Mouse (Mus musculus) left cerebral cortex, adult 9 months (tissue): Measurements from ENCODE around the gene Sh2d6.
"Not testable (repeated sequence)": the region's sequence is repeated elsewhere in the genome, so short reads cannot be mapped to it uniquely, and the experiment has no call there.

Source experiments
- DNase-seq, 2 experiments: peaks; one replicate each; pipeline ENCODE4 v3.0.0; 2022; ENCODE audit warnings: low spot score in 2 of 2

The Sh2d6 gene

DNA sequence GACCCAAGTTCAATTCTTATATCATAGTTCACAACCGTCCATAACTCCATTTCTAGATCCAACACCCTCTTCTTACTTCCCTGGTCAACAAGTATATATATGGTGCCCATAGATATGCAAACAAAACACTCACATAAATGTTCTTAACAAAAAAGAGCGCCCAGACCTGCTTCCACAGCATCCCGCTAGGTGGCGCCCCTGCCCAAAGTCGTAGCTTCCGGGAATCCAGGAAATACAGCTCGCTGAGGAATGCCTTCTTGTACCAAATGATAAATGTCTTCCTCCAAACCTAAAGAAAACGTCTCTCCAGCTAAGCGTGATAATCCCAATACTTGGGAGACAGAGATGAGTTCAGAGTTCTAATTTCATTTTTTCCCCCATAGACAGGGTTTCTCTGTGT is 13.7 kb upstream of the Sh2d6 start:
- DNase-seq, result peak in 1 of 2 experiments; percentile 85

DNA sequence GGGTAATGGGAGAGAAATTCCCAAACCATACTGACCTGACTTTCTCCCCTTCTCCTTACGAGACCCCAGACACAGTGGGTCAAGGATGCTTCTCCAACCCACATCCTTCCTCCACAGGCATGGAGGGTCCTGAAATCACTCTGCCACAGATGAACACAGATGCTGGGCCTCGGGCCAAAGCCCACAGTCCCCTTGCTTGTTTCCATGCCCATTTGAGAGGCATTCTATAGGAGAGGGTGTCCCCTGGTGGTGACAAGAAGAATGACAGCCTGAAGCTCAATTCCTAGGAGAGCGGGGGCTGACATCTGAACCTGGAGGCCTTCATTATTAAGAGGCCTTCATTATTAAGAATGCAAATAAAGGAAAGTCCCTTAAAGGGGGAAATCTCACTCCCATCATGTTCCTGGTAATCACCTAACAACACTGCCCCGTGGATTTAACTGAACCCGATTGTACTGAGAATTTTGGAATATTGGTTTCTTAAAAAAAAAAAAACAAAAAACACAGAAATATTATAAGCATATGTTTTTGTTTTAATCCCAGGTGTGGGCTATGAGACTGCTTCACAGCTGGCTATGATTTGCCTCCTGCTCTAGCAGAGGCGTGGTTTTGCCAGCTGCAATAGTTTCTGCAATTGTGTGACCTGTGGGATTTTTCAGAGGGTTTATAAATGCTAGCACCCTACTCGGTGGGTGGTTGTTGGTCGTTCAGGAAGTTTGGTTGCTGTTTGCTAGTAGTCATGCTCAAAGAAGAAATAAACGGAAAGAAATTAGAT is 12.7 kb upstream of the Sh2d6 start:
- DNase-seq, result peak in 1 of 2 experiments; percentile 65

DNA sequence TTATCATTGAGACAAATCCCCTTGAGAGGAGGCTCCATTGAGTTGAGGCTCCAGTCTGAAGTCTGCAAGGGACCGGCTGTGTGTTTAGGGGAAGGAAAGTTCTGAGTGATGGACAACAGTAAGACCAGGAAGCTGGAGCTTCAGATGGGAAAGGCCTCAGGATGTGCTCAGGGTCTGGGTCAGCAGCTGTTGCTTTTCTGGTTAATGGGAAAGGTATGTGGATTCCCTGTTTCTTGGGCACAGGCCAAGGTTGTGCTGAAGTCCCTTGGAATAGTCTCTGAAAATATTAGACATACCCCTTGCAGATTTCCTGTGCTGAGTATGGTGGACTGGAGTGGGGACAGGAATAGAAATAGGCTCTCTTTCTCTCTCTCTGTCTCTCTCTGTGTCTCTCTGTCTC is 12.0 kb upstream of the Sh2d6 start:
- DNase-seq, result not testable (repeated sequence)

DNA sequence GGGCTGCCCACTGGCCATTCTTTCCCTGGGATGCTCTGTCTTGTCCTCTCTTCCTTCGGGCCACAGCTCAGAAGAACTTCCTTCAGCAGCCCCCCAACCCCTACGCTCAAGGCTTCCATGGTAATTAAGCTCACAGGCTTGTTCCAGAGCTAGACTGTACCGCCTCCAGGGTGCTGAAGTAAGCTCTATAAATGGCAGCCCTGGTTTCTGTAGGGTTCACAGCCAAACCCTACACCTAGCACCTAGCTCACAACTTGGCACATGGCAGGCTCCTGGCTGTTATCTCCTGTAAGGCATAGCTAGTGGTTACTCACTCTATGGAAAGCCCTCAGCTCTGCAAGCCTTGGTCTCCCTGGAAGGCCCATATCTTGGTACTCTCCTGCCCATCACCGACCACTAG is 11.1 kb upstream of the Sh2d6 start:
- peak in 1 of 2 experiments; percentile 49 for DNase-seq

DNA sequence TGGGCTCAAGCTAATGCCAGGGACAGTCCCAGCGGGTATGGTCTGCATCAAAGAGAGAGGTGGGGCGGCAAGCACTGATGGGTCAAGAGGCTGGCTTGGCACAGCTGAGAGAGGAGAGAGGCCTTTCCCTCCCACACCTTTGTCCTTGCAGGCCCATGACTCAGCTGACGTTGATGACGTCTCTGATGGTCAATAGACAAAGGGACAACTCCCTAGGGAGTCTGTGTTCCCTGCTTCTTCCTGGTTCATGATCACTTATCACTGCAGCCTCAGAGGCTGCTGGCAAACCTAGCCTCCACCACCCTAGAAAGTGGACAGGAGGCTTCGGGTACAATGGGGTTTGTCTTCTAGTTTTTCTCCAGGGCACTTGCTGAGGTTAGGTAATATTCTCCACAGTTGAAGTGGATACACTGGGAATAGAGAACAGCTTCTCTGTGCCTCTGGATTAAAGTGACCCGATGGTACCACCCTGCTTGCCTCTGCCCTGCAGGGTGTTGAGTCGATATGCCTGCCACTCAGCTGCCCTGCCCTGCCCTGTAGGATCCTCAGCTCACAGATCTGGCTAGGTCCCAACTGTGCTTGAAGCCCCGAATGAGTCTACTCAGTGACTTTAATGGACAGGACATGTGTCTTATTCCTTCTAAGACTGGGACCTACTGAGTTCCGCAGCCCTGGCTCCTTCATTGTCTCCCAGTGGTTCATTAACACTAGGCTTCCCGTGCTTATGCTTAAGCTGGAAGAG is 7.1 kb upstream of the Sh2d6 start:
- DNase-seq, result no peak

DNA sequence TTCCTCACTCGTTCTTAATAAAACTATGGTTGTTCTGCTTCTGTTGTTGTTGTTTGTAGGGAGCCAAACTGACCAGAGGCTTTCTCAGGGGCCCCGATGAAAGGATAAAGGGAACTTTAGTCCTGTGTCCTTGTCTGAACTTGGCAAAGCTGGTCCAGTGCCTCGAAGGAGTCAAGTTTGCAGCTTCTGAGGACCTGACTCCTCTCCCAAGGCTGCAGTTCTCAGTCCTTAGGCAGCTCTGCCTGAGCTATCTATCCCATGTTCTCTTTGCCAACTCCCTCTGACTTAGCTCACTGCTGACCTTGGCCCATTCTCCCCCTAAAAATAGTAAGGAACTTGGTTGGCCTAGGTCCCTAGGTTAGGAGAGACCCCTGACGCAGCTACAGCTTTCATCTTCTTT is 5.6 kb upstream of the Sh2d6 start:
- no peak for DNase-seq

DNA sequence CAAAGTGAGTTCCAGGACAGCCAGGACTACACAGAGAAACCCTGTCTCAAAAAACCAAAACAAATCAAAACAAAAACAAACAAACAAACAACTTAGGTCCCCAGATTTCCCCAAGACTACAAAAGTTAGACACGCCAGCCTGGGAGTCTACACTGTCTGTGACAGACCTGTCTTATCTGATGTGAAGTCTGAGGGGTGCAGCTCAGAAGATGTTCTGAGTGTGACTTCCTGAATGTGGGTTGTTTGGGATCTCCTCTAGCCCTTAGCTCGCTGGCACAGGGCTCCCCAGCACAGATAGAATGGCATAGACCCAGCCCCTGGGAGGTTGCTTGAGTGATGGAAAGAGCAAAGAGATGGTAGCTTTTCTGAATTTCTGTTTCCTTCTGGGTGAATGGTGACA is 2.7 kb upstream of the Sh2d6 start:
- no peak for DNase-seq

DNA sequence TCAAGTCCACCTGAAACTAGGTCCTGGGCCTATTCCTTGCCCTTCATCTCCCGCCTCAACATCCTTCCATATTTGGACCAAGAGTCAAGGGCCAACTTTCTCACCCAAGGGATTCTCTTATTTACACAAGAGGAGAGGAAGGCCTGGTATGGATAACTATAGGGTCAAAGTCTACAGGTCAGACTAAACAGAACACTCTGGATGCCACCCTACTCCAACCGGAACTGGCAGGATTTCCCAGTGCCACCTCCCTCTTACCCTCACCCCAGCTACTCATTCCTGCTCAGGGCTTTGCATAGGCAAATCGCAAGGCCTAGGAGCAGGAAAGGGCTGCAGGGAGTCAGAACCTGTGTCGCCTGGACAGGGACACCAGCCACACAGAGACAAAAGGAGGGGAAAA is 1.7 kb upstream of the Sh2d6 start:
- DNase-seq, result no peak

DNA sequence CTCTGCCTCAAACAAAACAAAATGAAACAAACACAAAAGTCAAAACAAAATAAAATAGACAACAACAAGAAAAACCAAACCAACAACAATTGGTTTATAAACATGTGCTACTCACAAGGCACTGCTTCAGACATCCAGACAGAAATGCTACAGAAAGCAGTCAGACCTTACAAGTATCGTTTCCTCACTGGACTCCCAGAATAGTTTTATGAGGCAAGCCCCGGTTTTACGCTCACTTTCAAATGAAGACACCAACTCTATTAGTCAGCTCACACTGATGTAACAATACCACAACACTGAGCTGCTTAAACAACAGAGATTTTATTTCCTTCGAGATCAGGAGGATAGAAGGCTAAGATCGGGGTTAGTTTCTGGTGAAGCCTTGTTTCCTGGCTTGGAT is 781 bp upstream of the Sh2d6 start:
- DNase-seq, result no peak

DNA sequence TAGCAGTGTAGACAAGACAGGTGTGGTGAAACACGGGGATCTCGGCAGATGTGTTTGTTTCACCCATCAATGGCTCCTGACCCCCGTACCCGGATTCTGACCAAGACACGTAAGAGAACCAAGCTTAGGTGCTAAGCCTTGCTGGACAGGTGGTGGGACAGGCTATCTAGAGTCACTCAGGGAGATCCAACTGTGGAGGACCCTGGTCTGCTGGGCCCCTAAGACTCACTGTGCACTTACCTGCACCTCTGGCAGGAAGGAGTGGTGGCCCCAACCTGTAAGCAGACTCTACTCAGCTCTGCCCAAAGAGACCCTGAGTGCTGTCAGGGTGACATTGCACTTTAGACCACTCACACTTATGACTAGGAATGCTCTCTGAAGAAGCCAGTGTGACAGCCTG is 603 bp downstream of the Sh2d6 start:
- no peak for DNase-seq

DNA sequence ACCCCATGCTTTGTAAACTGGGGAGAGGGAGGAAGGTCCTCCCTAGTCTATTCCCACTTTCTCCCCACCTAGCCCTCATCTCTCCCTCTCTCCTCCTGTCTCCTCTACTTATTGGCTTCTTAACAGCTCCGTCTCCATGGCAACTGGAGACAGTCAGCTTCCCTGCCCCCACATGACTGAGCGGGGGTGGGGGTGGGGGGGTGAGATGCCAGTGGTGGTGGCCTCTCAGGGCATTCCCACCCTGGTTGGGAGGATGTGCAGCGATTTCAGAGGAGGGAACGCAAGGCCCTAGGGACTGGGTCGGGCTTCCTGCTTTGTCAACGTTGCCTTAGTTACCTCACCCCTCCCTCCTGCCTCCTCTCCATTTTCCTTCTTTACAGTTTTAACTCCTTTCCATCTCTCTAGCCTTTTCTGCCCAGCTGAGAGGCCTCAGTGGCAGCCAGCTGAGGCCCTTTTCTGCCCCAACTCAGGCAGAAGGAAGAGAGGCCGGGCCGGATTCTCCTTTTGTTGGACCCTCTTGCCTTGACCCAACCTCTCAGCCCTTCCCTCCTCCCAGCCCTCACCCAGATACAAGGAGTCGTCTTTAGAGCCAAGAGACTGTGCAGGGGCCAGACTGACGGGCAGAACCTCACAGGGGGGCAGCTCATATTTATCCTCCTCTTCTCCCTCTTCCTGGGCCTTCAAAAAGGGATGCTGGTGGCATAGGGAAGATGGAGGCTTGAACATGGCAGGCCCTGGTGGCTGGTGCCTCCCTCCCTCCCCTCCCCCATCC is 1.4 kb downstream of the Sh2d6 start:
- DNase-seq, result peak; percentile 55 to 59

DNA sequence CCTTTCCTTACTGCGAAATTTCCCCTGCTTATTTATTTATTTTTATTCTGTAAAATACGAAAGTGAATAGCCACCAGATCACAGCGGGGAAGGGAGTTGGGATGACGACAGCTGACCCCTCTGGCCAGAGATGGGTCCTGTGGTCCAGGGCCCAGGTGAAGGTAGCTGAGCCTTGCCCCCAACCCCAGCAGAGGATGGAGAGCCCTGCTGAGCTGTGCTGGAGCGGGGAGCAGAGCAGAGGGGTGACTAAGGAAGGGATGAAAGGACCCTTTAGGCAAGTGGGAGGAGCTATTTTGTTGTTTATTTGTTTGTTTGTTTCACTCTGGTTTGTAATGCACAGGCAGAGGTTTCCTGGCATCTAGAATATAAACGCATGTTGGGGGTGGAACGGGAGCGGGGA is 2.2 kb downstream of the Sh2d6 start:
- DNase-seq, result no peak

DNA sequence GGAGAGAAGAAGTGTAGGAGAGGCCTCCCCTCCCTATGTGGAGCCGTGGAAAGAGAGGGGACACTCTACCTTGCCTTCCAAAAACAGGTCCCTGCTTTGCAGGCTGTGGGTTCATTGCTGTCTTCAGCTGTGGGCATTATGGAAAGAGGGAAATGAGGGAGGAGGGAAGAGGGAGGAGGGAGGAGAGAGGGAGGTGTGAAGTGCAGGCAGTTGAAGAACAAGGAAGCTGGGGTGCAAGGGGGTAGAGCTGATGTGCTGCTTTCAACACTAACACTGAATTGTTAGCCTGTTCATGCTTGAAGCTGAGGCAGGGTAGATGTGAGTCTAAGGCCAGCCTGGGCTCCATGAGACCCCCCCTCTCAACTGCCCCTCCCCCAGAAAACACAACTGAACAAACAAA is 2.7 kb downstream of the Sh2d6 start:
- no peak for DNase-seq

DNA sequence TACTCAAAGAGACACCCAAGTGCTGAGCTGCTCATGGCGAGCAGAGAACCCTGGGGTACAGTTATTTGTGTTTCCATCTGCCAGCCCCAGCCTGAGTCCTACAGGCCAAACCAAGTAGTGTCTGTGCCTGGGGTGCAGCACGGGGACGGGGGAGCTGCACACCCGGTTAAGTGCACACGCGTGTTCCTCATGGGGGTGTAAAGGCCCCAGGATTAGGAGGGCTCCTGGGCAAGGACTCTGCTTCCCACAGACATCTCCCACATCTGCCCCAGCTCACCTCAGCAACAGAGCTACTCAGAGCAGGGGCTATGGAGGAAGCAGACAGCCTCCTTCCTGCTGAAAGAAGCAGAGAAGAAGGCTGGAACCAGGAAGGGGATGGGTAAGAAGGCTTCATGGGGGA is 5.9 kb downstream of the Sh2d6 start:
- no peak for DNase-seq

DNA sequence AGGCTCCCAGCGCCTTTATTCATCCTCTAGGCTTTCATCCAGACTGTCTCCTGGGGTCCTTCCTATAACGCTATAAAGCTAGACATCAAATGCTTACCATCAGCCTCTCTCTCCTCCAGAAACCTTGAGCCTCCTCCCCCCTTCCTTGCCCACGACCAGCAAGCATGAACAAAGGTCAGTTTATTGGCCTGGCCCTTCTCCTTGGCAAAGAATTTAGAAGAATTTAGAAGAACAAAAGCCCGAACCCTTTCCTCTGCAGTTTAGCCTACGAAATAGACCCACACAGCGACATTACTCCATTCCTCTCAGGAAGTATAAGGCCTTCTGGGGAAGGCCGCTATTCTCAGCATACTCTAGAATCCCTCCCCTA is 8.5 kb downstream of the Sh2d6 start:
- DNase-seq, result no peak

DNA sequence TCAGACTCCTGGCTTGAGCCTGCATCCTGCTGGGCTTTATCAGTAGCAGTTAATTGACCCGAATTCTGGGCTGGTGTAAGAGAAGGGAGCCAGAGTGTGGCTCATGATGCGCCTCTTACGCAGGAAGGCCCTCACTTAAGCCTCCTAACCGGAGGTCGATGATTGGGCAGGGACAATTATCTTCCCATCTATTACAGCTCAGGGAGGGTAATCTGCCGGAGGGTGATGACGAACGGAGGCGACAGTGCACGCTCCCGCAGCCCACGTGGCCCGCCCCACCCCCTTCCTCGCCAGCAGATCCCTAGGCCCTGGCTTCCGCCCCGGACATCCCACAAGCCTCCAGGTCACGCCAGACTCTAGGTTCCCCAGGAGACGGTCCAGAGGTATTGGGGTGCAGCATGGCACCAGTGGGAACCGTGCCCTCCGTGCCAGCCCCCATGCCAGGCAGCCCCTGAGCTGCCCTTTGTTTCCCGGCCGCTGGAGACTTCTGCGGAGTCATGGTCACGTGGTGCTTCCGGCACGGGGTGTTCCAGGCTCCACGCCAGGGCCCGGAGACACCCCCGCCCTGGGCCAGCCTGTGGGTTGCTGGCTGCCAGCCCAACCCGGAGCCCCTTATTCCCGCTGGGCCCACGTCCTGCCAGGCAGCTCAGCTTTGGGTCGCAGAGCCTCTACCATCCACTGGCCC is 9.0 kb downstream of the Sh2d6 start:
- DNase-seq, result peak; percentile 84 to 92

DNA sequence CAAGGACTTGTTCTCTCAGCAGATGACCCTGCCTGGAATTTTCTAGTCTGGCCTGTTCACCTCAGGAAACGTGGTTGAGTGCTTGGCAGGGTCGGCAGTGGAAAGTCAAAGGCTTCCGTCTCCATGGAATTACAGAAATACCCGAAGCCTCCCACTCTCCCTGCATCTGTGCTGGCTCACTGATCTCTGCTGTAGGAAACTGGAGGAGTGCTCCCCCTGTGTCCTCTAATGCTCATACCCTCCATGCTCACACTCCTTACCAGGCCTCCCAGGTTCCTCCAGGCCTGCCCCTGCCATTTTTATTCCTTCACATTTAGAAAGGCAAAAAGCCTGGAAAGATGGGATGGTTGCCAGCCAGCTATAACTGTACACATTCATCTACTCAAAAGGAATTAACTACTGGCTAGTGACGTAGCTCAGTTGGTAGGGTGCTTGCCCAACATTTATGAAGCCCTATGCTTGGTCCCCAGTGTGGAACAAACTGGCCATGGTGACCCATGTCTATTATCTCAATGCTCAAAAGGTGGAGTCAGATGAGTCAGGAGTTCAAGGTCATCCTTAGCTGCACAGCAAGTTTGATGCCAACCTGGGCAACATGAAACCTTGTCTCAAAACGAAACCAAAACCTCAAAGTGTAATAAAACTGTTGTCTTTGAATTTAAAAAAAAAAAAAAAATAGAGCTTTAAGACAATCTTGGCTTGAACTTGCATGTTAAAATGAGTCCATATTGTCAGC is 10.7 kb downstream of the Sh2d6 start:
- DNase-seq, result no peak

DNA sequence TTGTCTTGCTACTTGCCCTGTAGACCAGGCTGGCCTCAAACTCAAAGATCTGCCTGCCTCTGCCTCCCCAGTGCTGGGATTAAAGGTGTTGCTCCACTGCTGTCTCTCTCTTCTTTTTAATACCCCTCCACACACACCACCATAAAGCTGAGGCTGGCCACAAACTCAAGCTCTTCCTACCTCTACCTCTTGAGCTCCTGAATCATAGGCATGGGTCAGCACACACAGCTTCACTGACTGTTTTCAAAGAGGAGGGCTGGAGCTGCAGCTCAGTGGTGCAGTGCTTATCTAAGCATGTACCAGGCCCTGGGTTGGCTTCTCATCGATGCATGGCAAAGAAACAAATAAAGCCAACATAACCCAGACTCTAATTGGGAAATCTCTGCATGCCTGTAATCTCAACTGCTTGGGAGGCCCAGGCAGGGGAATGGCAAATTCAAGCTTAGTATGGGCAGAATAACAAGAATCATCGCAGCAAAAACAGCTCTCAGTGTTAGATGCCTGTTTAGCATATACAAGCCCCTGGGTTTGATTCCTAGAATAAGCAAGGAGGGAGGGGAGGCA is 11.6 kb downstream of the Sh2d6 start:
- DNase-seq, result no peak

DNA sequence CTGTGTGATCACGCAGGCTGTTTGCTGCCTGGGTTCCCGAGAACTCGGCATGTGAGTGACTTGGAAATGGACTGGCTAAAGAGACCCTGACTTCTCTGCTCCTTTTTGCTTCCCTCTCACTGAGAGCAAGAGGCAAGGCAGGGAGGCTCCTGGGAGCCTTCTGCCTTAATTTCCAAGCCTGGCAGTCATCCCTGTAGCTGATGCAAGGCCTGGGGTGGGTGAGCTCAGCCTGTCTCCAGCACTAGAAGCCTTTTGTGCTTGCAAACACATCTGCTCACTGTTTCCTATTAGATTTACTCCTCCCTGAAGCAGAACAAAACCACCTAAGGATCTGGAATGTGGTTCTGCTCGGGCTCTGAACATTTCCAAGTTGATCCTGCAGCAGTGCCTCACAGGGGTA is 12.9 kb downstream of the Sh2d6 start:
- no peak for DNase-seq

DNA sequence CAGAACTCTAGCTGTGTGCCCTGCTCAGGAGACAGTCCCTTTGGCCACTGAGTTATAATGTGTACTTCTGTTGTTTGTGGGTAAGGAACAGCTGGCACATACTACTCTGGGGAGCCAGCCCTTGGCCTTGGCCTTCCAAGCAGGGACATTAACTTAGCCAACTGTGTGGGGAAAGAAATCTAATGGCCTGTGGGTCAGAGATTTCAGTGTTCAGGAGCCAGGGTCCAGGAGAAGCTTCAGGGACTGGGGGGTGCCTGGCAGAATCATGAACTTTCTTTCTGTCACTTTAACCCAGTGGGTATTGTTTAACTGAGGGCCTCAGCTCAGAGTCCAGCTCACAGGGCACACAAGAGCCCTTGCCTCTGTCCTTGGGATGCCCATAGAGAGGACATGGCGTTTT is 15.4 kb downstream of the Sh2d6 start:
- DNase-seq, result no peak

DNA sequence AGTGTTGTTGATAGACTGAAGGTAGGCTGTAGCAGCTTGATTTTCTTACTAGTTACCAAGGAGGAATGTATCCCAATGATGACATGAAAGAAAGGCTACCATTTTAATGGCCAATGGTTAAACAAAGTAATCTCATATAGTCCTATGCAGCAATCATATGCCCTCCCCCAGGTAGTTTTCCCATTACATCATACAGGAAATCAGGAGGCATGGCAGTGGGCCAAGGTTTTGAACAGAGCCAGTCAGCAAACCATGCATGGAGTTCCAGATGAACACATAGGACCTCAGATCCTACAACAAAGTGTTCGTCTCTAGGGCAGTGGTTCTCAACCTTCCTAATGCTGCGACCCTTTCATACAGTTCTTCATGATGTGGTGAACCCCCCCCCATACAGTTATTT is 17.6 kb downstream of the Sh2d6 start:
- no peak for DNase-seq
